Mouse (Mus musculus) urinary bladder, adult 18-20 months (tissue): ENCODE data around the gene Cux2.
A peak's percentile ranks its signal among the peaks of the same experiment; 100 is the strongest.

ENCODE experiments used
- DNase-seq, 2 experiments: peaks; one replicate each; pipeline ENCODE4 v3.0.0; 2022; ENCODE audit warnings: low spot score in 2 of 2, mixed read lengths in 2 of 2

Cux2 gene

DNA sequence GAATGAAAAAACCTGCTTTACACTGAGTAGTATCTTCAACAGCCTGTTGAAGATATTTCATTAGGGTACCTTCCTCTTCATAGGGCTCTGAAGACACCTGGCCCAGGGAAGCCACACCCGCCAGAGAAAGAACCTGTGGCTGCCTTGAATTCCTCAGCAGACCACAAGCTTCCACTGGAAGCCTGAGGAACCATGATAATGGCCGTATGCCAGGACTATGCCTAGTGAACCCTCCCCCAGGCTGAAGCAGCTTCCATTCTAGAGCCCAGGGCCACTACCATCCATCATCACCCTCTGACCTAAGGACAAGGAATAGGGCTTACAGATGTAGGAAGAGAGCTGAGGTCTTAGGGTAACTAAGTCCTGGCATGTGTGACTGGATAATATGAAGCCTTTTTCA, 229.7 kb downstream of the Cux2 start:
- DNase-seq: no peak

DNA sequence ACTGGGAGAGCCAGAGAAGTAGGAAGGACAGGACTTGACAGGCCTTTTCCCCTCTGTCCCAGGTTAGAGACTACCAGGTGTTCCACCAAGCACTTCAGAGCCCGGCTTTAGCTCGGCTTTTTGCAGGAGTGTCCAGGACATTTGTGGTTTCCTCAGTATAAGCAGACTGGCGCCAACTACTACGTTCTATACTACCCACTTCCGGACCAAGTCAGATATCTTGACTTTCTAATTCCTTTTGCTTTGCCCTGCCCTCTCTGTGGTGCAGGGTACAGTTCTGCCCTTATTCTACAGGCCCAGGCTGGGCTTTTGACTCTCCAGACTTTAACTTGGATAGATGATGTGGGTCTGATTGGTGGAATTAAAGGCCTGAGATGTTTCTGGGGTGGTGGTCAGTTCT, 230.3 kb downstream of the Cux2 start:
- no peak for DNase-seq

DNA sequence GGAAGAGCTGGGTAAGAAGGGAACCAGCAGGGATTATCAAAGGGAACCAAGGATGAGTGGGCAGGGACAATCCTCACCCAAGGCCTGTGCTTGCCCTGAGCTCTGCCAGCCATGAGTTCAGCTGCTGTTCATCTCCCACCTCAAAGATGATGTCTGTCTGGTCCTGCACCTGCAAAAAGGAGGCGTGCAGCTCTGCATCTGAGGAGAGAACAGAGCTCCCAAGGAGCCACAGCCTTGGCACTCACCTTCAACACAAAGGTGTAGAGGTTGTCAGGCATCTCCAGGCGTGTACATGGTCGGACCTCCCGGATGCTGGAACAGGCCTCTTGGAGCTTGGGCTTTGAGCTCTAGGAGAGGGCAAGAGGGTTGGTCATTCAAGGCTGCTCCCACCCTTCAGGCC, 231.0 kb downstream of the Cux2 start:
- no peak for DNase-seq

DNA sequence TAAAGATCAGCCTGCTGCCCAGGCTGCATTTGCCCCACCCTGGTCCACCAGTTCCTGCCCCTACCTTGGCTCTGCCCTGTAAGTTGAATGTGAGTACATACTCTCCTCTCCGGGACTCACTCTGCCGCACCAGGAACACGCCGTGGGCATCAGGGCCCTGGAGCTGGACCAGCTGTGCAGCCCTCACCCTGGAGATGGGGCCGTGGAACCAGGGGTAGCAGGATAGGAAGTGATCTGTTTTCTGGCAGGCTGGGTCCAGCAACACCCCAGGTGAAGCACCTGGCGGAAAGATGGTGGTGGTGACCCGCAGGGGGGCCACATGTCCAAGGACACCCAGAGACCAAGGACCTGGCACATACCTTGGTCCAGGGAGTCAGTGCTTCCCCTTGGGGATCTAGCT, 231.5 kb downstream of the Cux2 start:
- DNase-seq: no peak

DNA sequence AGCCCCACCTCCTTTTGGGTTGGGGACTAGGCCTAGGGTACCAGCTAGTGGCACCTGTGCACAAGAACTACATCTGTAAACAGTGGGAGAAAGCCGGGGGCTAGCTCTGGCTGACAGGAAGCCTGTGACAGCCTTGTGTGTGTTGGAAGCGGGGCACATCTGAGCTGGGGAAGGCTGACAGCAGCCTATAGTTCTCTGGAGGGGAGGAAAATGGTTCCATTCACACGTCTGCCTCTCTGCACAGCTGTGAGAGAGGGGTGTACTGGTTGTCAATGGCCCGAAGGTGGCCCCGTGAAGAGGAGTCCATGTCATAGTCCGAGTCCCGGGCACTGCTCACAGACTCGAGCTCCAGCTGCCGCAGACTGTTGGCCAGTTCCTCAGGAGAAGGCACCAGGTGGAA, 232.4 kb downstream of the Cux2 start:
- no peak for DNase-seq

DNA sequence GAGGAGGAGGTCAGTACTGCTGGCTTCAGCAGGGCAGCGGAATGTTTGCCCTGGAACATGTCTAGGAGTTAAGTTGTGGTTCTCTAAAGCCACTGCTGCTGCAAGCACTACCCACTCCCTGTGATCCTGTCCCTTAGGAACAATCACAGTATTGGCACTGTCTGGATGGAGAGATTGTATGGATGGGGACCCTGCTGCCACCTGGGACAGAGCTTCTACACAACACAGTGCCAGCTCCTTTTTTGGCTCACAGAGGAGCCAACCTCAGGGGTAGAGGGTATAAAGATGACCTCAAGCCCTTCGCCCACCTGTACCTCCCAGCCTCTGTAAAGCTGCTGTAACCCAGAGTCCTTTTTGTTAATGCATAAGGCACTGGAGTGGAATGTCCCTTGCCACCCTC, 233.3 kb downstream of the Cux2 start:
- no peak for DNase-seq

DNA sequence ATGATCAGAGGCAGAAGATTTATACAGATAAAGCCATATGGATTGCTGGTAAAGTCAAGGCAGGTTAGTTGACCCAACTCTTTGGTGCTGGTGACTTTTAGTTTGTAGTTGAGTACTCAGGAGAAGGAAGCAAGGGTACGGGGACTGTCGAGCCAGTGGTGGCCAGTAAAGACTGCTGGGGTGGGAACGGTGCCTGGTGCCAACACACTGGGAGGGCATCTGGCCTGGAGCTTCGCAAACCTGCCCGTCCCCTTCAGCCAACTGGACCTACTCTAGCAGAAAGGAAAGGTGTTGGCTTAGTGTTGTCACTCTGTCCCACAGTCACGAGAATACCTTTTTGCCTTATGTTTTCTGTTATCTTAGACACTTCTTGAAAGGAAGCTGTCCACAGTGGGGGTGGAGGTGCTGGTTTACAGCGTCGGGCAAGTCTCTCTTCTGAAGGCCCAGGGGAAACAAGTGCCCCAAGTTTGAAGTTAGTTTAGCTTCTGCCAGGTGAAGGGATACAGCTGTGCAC, 234.0 kb downstream of the Cux2 start:
- DNase-seq: no peak

DNA sequence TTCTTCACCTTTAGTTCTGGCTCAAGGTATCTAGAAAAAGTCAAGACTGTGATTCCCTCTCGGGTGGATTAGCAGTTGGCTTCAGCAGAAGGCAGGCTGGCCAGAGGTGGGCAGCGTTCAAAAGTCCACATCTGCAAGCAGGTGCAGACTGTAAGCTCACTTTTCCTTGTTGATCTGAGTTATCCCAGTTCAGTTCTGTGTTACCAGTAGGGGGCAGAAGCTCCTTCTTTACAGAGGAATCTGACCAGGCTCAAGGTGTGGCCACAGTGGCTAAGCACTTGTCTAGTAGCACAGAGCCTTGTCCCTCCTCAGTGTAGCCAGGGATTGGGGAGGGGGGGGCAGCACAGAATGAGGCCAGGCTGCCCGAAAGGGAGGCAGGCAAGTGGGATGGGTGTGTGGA, 234.8 kb downstream of the Cux2 start:
- DNase-seq: peak in 1 of 2 experiments; percentile 63

DNA sequence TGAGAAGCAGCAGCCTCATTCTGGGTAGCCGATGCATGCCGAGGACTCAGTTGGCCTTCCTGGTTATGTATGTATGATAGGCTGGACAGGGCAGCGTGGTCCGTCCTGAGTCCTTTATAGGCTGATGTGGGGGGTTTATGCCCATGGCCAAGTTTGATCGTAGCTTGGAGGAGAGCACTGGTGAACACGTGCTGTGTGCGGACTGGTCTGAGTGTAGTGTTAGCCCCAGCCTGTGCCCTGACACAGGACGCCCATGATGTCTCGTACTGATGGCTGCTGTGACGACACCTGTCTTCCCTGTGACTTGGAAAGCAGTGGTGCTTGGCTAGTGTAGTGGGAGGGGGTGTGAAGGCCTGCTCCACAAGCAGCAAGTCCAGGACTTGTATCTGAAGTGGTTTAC, 236.2 kb downstream of the Cux2 start:
- DNase-seq: no peak

DNA sequence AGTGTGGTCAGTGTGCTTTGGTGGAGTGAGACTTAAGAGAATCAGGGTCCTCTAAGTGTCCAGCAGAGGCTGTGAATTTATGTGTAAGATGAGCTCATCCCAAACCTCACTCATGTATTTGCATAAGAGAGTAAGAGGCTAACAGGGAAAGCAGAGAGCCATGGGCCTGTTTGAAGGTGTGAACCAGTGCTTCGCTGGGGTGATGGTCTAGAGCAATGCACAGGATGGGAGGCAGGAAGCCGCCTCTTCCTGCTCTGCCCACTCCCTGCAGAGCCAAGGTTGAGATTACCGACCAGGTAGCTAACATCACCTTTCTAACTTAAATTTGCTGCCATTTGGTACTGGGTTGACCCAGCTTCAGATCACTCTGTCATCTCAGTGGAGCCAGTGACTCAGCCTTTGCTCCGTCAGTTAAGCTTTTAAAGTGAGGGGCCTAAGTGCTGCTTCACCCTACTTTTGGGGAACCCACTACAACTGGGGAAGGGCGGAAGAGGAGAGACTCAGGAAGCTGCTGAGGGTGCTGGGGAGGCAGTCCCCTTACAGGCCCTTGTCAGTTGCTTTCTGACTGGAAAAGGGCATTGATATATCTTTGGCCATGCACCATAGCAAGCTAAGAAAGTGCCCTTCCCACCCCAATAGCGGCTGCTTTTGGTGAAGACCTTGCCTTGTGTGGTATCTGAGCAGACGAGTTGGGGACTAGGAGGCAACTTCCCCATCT, 237.2 kb downstream of the Cux2 start:
- no peak for DNase-seq

DNA sequence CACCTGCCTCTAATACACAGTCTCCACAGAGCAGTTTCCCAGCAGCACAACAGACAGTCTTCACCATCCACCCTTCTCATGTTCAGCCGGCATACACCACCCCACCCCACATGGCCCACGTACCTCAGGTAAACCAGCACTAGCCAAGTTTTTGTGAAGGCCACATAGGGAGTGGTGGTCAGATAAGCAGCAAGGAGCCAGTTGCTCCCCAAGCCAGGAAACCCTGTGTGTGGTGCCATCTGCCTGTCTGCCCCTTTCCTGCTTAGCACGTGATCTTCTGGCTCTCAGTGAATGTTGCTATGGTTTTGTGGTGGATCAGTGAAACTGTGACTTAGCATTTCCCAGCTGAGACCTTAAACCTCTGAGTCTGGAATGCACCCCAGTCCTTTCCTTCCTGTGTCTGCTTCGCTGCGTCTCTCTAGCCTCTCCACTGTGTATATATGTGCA, 238.4 kb downstream of the Cux2 start:
- no peak for DNase-seq

DNA sequence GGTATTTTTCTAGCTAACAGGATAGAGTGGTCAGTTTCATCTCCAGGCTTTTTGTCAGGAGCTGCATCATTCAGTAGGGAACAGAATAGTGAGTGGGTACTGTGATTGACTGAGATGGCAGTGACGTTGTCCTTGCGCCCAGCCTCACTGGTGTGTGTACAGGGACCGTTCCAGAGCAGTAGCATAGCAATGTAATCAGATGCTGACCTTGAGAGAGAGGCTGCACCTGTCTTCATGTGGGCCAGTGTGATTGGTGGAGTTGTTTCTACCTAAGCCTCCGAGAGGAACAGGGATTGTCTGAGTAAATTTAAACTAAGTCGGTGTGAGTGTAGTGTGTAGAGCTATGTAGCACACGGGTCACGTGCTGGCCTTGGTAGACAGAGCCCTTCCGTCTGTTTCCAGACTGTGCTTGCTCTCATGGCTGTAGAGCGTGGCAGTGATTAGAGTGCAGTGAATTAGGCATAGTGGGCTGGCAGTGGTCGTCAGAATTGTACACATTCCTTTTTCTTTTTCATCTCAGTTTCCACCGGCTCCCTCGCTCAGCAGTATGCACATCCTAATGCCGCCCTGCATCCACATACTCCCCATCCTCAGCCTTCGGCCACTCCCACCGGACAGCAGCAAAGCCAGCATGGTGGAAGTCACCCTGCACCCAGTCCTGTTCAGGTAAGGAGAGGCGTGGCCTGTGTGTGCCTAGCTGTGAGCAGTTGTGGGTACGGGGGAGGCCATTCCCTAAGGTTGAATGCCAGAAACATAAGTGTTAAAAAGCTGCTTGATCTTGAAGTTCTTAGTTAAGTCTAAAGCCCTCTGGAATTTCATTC, 239.4 kb downstream of the Cux2 start:
- no peak for DNase-seq

DNA sequence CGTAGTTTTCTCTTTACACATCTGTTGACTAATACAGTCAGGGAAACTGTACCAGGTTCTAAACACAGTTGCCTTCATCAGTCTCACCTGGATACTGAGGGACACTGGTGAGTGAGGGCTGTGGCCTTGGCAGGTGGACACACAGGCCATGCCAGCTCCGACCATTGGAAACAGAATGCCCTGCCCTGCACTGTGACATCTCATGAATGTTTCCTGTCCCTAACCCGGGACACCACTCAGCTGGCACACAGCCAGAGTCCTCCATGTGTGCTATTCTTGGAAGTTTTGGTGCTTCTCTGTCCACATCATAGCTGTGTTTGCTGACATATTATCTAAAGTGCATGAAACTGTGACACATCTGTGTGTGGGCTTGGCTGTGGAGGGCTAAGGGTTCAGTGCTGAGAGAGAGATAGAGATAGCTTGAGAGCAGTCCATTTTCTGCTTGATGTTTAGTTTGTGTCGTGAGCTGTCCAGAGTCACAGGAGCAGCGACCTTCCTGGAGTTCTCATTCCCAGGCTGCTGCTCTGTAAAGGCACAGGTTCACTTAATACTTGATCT, 240.2 kb downstream of the Cux2 start:
- DNase-seq: no peak

DNA sequence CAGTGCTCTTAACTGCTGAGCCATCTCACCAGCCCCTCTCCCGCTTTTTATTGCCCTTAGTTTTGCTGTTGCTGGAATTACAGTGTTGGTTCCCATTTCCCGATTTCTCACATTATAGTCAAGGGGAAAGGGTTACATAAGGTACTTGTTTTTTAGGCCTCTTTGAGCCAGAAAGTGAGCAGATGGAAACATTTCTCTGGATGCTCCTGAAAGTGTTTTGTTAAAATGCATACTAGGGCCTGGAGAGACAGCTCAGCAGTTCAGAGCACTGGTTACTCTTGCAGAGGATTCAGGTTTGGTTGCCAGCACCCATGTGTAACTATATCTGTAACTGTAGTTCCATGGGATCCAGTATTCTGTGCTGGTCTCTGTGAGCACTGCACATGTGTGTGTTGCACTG, 241.7 kb downstream of the Cux2 start:
- no peak for DNase-seq

DNA sequence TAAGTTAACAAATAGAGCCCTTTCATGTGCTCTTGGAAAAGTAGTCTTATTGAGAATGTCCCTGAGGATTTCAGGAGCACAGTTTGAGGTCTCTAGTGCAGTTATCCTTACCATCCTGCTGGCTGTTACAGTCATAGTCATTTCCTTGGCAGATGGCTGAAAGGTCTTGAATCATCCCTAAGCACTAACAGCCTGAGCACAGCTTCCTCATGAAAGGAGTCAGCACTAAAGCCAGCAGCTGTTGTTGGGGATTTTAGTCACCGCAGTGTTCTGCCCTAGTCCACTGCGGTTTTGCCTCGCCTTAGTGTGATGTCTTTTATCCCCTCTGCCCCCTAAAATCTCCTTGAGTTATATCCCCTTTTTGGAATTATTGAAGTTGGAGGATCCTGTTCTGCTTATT, 242.7 kb downstream of the Cux2 start:
- no peak for DNase-seq
